Mouse (Mus musculus) hindbrain, embryonic 15.5 days (tissue): ENCODE results near the gene Prm1. TPM values are rescaled to one million over a fixed set of nuclear protein-coding genes. Genes with fewer than 3 reads are reported as not detected.

Experiments
- ATAC-seq: fragments of 200-750 bp; cut with Nextera tagmentation; 2 replicates; pipeline ENCODE4 v1.8.0; 2017; ENCODE audit warnings: low read depth, moderate number of reproducible peaks, moderate TSS enrichment; ENCODE audit not compliant: low FRiP score
- H3K27ac ChIP-seq: fragments of 300-500 bp; sonication (generic); replicated peaks from 2 replicates; pipeline ENCODE4 v1.5.1; 2015; ENCODE audit warnings: mild to moderate bottlenecking, inconsistent platforms
- H3K27me3 ChIP-seq: fragments of 300-500 bp; sonication (generic); 2 replicates; pipeline ENCODE4 v1.6.1; 2015; ENCODE audit warnings: control low read depth, inconsistent platforms
- H3K36me3 ChIP-seq: fragments of 300-500 bp; sonication (generic); 2 replicates; pipeline ENCODE4 v1.6.1; 2015; ENCODE audit warnings: control low read depth, inconsistent platforms
- H3K4me1 ChIP-seq: fragments of 300-500 bp; sonication (generic); replicated peaks from 2 replicates; pipeline ENCODE4 v1.6.1; 2015; ENCODE audit warnings: control low read depth, inconsistent platforms
- H3K4me2 ChIP-seq: fragments of 300-500 bp; sonication (generic); 2 replicates; pipeline ENCODE4 v1.6.1; 2015; ENCODE audit warnings: moderate library complexity, mild to moderate bottlenecking, inconsistent platforms
- H3K4me3 ChIP-seq: fragments of 300-500 bp; sonication (generic); 2 replicates; pipeline ENCODE4 v1.5.1; 2015; ENCODE audit warnings: mild to moderate bottlenecking, inconsistent platforms
- H3K9ac ChIP-seq: fragments of 300-500 bp; sonication (generic); 2 replicates; pipeline ENCODE4 v1.6.1; 2015; ENCODE audit warnings: inconsistent platforms
- H3K9me3 ChIP-seq: fragments of 300-500 bp; sonication (generic); 2 replicates; pipeline ENCODE4 v1.6.1; 2016; ENCODE audit warnings: control low read depth, inconsistent platforms
- WGBS: fragments of 180-500 bp; shearing (Covaris S2); methylation state at CpG from one replicate; pipeline ENCODE4 v1.1.7; 2015; 5-methylcytosine and 5-hydroxymethylcytosine counted together
- polyA plus RNA-seq: library from polyadenylated mRNA; unstranded; fragments of >200 nt; fragmentation: Nextera tagmentation; extraction: Ambion mirVana; gene quantifications from 2 replicates; pipeline ENCODE4 v1.2.1, GENCODE M21; 2015

Gene Prm1
- polyA plus RNA-seq, 1 experiment from 2014 or later: 0.36 TPM

- Histone ChIP-seq H3K9ac (peak overlapping the region; percentile 51), H3K27me3 (no peaks in the 10 kb centered on the region), H3K27ac (peak overlapping the region; percentile 95), H3K4me1 (peaks cover 28% of the 10 kb centered on the region), H3K9me3 (no peaks in the 10 kb centered on the region), H3K4me2 (peak overlapping the region; percentile 90), H3K36me3 (no peaks in the 10 kb centered on the region), H3K4me3 (peak overlapping the region; percentile 70)
- WGBS: 1% methylated on average over 9 of the region's 9 CpGs
- ATAC-seq: peak; percentile 32
These were observed 19.4 kb downstream of the Prm1 start for GRCm38 (mm10) chr16:10786288-10786687.

- H3K9ac ChIP-seq: peak within 1 kb of the TSS; percentile 51
- H3K27me3 ChIP-seq: no peaks in the 10 kb centered on the region
- H3K4me2 ChIP-seq: peak within 1 kb of the TSS; percentile 90
- no peaks in the 10 kb centered on the region for H3K36me3 ChIP-seq
- H3K4me3 ChIP-seq: peak within 1 kb of the TSS; percentile 70
- peak within 1 kb of the TSS; percentile 95 for H3K27ac ChIP-seq
- no peaks in the 10 kb centered on the region for H3K9me3 ChIP-seq
- WGBS: under 1% methylated on average over 59 of the region's 59 CpGs
- ATAC-seq: peak; percentile 88
- H3K4me1 ChIP-seq: peaks cover 28% of the 10 kb centered on the region
These were observed 20.0 kb downstream of the Prm1 start, which contains the start of gene Socs1 for GRCm38 (mm10) chr16:10785371-10786231. TSS of gene Socs1 (minus strand) at chr16:10785536.

- H3K36me3 ChIP-seq: no peaks in the 10 kb centered on the region
- peak; percentile 90 for ATAC-seq
- peak overlapping the region; percentile 51 for H3K9ac ChIP-seq
- H3K4me3 ChIP-seq: peak overlapping the region; percentile 70
- H3K4me1 ChIP-seq: peaks cover 28% of the 10 kb centered on the region
- no peaks in the 10 kb centered on the region for H3K9me3 ChIP-seq
- no peaks in the 10 kb centered on the region for H3K27me3 ChIP-seq
- H3K4me2 ChIP-seq: peak overlapping the region; percentile 90
- peak overlapping the region; percentile 95 for H3K27ac ChIP-seq
- WGBS: under 1% methylated on average over 54 of the region's 55 CpGs
These were observed 20.8 kb downstream of the Prm1 start for GRCm38 (mm10) chr16:10784793-10785370.

GRCm38 (mm10) chr16:10783883-10784792 is 21.5 kb downstream of the Prm1 start:
- Histone ChIP-seq H3K36me3 (no peaks in the 10 kb centered on the region), H3K4me3 (peak overlapping the region; percentile 70), H3K9ac (peak overlapping the region; percentile 51), H3K9me3 (no peaks in the 10 kb centered on the region), H3K4me1 (peaks cover 28% of the 10 kb centered on the region), H3K4me2 (peak overlapping the region; percentile 90), H3K27ac (peak overlapping the region; percentile 95), H3K27me3 (no peaks in the 10 kb centered on the region)
- no peak for ATAC-seq
- 3% methylated on average over 81 of the region's 81 CpGs for WGBS

GRCm38 (mm10) chr16:10783451-10783850 is 22.2 kb downstream of the Prm1 start:
- Histone ChIP-seq H3K4me3 (peak overlapping the region; percentile 70), H3K4me2 (peak overlapping the region; percentile 90), H3K27ac (no peak overlapping the region), H3K9ac (no peak overlapping the region; the same call in 1 of the 2 replicates), H3K36me3 (no peaks in the 10 kb centered on the region), H3K4me1 (peaks cover 28% of the 10 kb centered on the region), H3K9me3 (no peaks in the 10 kb centered on the region), H3K27me3 (no peaks in the 10 kb centered on the region)
- ATAC-seq: no peak
- WGBS: 74% methylated on average over 8 of the region's 8 CpGs

- Histone ChIP-seq H3K27me3 (no peaks in the 10 kb centered on the region), H3K36me3 (no peaks in the 10 kb centered on the region), H3K9ac (no peak overlapping the region), H3K9me3 (no peaks in the 10 kb centered on the region), H3K4me2 (peak overlapping the region; percentile 90), H3K27ac (no peak overlapping the region), H3K4me3 (peak overlapping the region; percentile 70; the same call in 1 of the 2 replicates), H3K4me1 (peaks cover 28% of the 10 kb centered on the region)
- ATAC-seq: no peak
- 50% methylated on average over 1 of the region's 1 CpGs for WGBS
These were observed 22.5 kb downstream of the Prm1 start for GRCm38 (mm10) chr16:10783152-10783434.

GRCm38 (mm10) chr16:10782377-10783151 is 23.1 kb downstream of the Prm1 start:
- Histone ChIP-seq H3K4me2 (peak overlapping the region; percentile 90), H3K9ac (0 out of 2 replicates have a peak overlapping the region, but pooled peaks have one; percentile 2)

GRCm38 (mm10) chr16:10781862-10782371 is 23.7 kb downstream of the Prm1 start:
- Histone ChIP-seq H3K27ac (no peak overlapping the region), H3K9me3 (no peaks in the 10 kb centered on the region), H3K4me2 (peak overlapping the region; percentile 90; the same call in 1 of the 2 replicates), H3K9ac (0 out of 2 replicates have a peak overlapping the region, but pooled peaks have one; percentile 2), H3K4me3 (no peak overlapping the region), H3K4me1 (peaks cover 28% of the 10 kb centered on the region), H3K27me3 (no peaks in the 10 kb centered on the region), H3K36me3 (no peaks in the 10 kb centered on the region)
- ATAC-seq: no peak
- WGBS: 51% methylated on average over 9 of the region's 9 CpGs

More at GRCm38 (mm10) chr16:10782377-10783151, 23.1 kb downstream of the Prm1 start:
- Histone ChIP-seq H3K4me3 (0 out of 2 replicates have a peak overlapping the region, but pooled peaks have one; percentile 70), H3K4me1 (peaks cover 28% of the 10 kb centered on the region), H3K27me3 (no peaks in the 10 kb centered on the region), H3K9me3 (no peaks in the 10 kb centered on the region), H3K36me3 (no peaks in the 10 kb centered on the region), H3K27ac (no peak overlapping the region)
- 43% methylated on average over 6 of the region's 6 CpGs for WGBS
- ATAC-seq: no peak

- H3K9me3 ChIP-seq: no peaks in the 10 kb centered on the region
- WGBS: 85% methylated on average over 5 of the region's 5 CpGs
- H3K27ac ChIP-seq: no peak overlapping the region
- no peaks in the 10 kb centered on the region for H3K36me3 ChIP-seq
- H3K9ac ChIP-seq: no peak overlapping the region
- ATAC-seq: no peak
- no peak overlapping the region for H3K4me3 ChIP-seq
- peaks cover 22% of the 10 kb centered on the region for H3K4me1 ChIP-seq
- no peak overlapping the region for H3K4me2 ChIP-seq
- H3K27me3 ChIP-seq: no peaks in the 10 kb centered on the region
These were observed 25.0 kb downstream of the Prm1 start for GRCm38 (mm10) chr16:10780631-10781120.

- Histone ChIP-seq H3K4me1 (peaks cover 4% of the 10 kb centered on the region), H3K4me3 (no peak overlapping the region), H3K9me3 (no peaks in the 10 kb centered on the region), H3K27ac (no peak overlapping the region), H3K4me2 (no peak overlapping the region), H3K36me3 (no peaks in the 10 kb centered on the region), H3K27me3 (no peaks in the 10 kb centered on the region), H3K9ac (no peak overlapping the region)
- 61% methylated on average over 5 of the region's 5 CpGs for WGBS
- ATAC-seq: no peak
These were observed 28.0 kb downstream of the Prm1 start for GRCm38 (mm10) chr16:10777579-10778160.
